Mouse (Mus musculus) liver, postnatal 0 days (tissue): Measurements from ENCODE around the gene Pnma1. TPM values are rescaled to one million over a fixed set of nuclear protein-coding genes. Genes with fewer than 3 reads are reported as not detected.

Source experiments
- ATAC-seq: fragments of 200-750 bp; cut with Nextera tagmentation; 2 replicates; pipeline ENCODE4 v1.8.0; 2017; ENCODE audit warnings: mild to moderate bottlenecking, moderate library complexity
- DNase-seq: peaks from one replicate; pipeline ENCODE4 v3.0.0-alpha.2; 2016
- H3K27ac ChIP-seq: fragments of 300-500 bp; sonication (generic); 2 replicates; pipeline ENCODE4 v1.5.1; 2014; ENCODE audit warnings: antibody characterized with exemption, moderate library complexity, mild to moderate bottlenecking, low read depth
- H3K27me3 ChIP-seq: fragments of 300-500 bp; sonication (generic); 2 replicates; pipeline ENCODE4 v1.6.1; 2014; ENCODE audit warnings: low read length, control low read depth, mixed read lengths; ENCODE audit not compliant: insufficient read depth
- H3K36me3 ChIP-seq: fragments of 300-500 bp; sonication (generic); replicated peaks from 2 replicates; pipeline ENCODE4 v1.6.1; 2014; ENCODE audit warnings: mild to moderate bottlenecking, control low read depth, low read length, moderate library complexity, mixed read lengths; ENCODE audit not compliant: insufficient read depth
- H3K4me1 ChIP-seq: fragments of 300-500 bp; sonication (generic); 2 replicates; pipeline ENCODE4 v1.6.1; 2014; ENCODE audit warnings: antibody characterized with exemption, mild to moderate bottlenecking, control low read depth; ENCODE audit not compliant: insufficient read depth
- H3K4me2 ChIP-seq: fragments of 300-500 bp; sonication (generic); 2 replicates; pipeline ENCODE4 v1.6.1; 2014; ENCODE audit warnings: low read depth, mild to moderate bottlenecking, low read length, moderate library complexity, mixed read lengths
- H3K4me3 ChIP-seq: fragments of 300-500 bp; sonication (generic); 2 replicates; pipeline ENCODE4 v1.5.1; 2014; ENCODE audit warnings: low read depth, low read length
- H3K9ac ChIP-seq: fragments of 300-500 bp; sonication (generic); replicated peaks from 2 replicates; pipeline ENCODE4 v1.6.1; 2014; ENCODE audit warnings: mild to moderate bottlenecking, moderate library complexity
- H3K9me3 ChIP-seq: fragments of 300-500 bp; sonication (generic); 2 replicates; pipeline ENCODE4 v1.6.1; 2016; ENCODE audit warnings: mild to moderate bottlenecking, control low read depth, low read length, mixed read lengths
- CTCF ChIP-seq: sonication (generic); IDR thresholded peaks from 2 replicates; pipeline ENCODE4 v1.5.1; 2016; ENCODE audit warnings: antibody characterized with exemption, low read depth
- EP300 ChIP-seq: IDR thresholded peaks from 2 replicates; pipeline ENCODE4 v1.6.1; 2016; ENCODE audit warnings: antibody characterized with exemption, low read depth, mild to moderate bottlenecking
- WGBS: fragments of 180-500 bp; shearing (Covaris S2); extraction: QIAGEN DNeasy Blood & Tissue Kit; methylation state at CpG from one replicate; pipeline ENCODE4 v1.1.7; 2014; ENCODE audit not compliant: insufficient replicate concordance; 5-methylcytosine and 5-hydroxymethylcytosine counted together
- polyA plus RNA-seq: library from polyadenylated mRNA; unstranded; fragments of >200 nt; fragmentation: Nextera tagmentation; extraction: Ambion mirVana; gene quantifications from 2 replicates; pipeline ENCODE4 v1.2.1, GENCODE M21; 2015

The Pnma1 gene
- polyA plus RNA-seq, 1 experiment from 2014 or later: 0.35 TPM

- ATAC-seq: no peak
- Histone ChIP-seq H3K27ac (peak overlapping the region; percentile 98), H3K4me3 (peak overlapping the region; percentile 73), H3K4me2 (peak overlapping the region; percentile 90), H3K9ac (peak overlapping the region; percentile 96), H3K4me1 (peaks cover 75% of the 10 kb centered on the region), H3K9me3 (no peaks in the 10 kb centered on the region), H3K36me3 (peaks cover 7% of the 10 kb centered on the region; the same call in 1 of the 2 replicates), H3K27me3 (no peaks in the 10 kb centered on the region)
- 2% methylated on average over 13 of the region's 13 CpGs for WGBS
- TF ChIP-seq EP300 (no peak), CTCF (no peak)
- no peak for DNase-seq
Measured at GRCm38 (mm10) chr12:84192280-84192679, 44.0 kb upstream of the Pnma1 start.

- DNase-seq (no peak), ATAC-seq (no peak)
- 13% methylated on average over 5 of the region's 5 CpGs for WGBS
- no peaks in the 10 kb centered on the region for H3K9me3 ChIP-seq
- peak overlapping the region; percentile 90 for H3K4me2 ChIP-seq
- peak overlapping the region; percentile 98 for H3K27ac ChIP-seq
- peak overlapping the region; percentile 73 for H3K4me3 ChIP-seq
- H3K9ac ChIP-seq: peak overlapping the region; percentile 96
- H3K4me1 ChIP-seq: peaks cover 78% of the 10 kb centered on the region
- no peaks in the 10 kb centered on the region for H3K27me3 ChIP-seq
- TF ChIP-seq EP300: no peak
- no peak for TF ChIP-seq CTCF
- peaks cover 12% of the 10 kb centered on the region for H3K36me3 ChIP-seq
Measured at GRCm38 (mm10) chr12:84191770-84192169, 43.5 kb upstream of the Pnma1 start.

GRCm38 (mm10) chr12:84191190-84191589 is 42.9 kb upstream of the Pnma1 start:
- Histone ChIP-seq H3K36me3 (peaks cover 17% of the 10 kb centered on the region), H3K27me3 (no peaks in the 10 kb centered on the region), H3K4me3 (peak overlapping the region; percentile 73), H3K27ac (peak overlapping the region; percentile 98; the same call in 1 of the 2 replicates), H3K4me1 (peaks cover 76% of the 10 kb centered on the region), H3K9ac (peak overlapping the region; percentile 96), H3K4me2 (peak overlapping the region; percentile 90), H3K9me3 (no peaks in the 10 kb centered on the region; the same call in 1 of the 2 replicates)
- DNase-seq (no peak), ATAC-seq (no peak)
- WGBS: 49% methylated on average over 7 of the region's 7 CpGs
- no peak for TF ChIP-seq CTCF
- TF ChIP-seq EP300: no peak

- Histone ChIP-seq H3K27ac (0 out of 2 replicates have a peak overlapping the region, but pooled peaks have one; percentile 98), H3K4me3 (no peak overlapping the region)
- DNase-seq: no peak
Measured at GRCm38 (mm10) chr12:84190151-84190820, 42.0 kb upstream of the Pnma1 start.

GRCm38 (mm10) chr12:84188881-84189444 is 40.7 kb upstream of the Pnma1 start:
- H3K9me3 ChIP-seq: no peaks in the 10 kb centered on the region; the same call in 1 of the 2 replicates
- no peak overlapping the region for H3K4me3 ChIP-seq
- H3K4me2 ChIP-seq: peak overlapping the region; percentile 20
- 69% methylated on average over 14 of the region's 14 CpGs for WGBS
- H3K4me1 ChIP-seq: peaks cover 67% of the 10 kb centered on the region
- H3K27me3 ChIP-seq: no peaks in the 10 kb centered on the region
- DNase-seq (no peak), ATAC-seq (no peak)
- peak overlapping the region; percentile 17; the same call in 1 of the 2 replicates for H3K9ac ChIP-seq
- H3K36me3 ChIP-seq: peaks cover 28% of the 10 kb centered on the region
- peak overlapping the region; percentile 66 for H3K27ac ChIP-seq
- TF ChIP-seq CTCF (no peak), EP300 (no peak)

More at GRCm38 (mm10) chr12:84190151-84190820, 42.0 kb upstream of the Pnma1 start:
- no peaks in the 10 kb centered on the region for H3K27me3 ChIP-seq
- ATAC-seq: no peak
- peak overlapping the region; percentile 90 for H3K4me2 ChIP-seq
- no peaks in the 10 kb centered on the region; the same call in 1 of the 2 replicates for H3K9me3 ChIP-seq
- WGBS: 57% methylated on average over 12 of the region's 15 CpGs
- H3K9ac ChIP-seq: peak overlapping the region; percentile 96; the same call in 1 of the 2 replicates
- peaks cover 72% of the 10 kb centered on the region for H3K4me1 ChIP-seq
- H3K36me3 ChIP-seq: peaks cover 24% of the 10 kb centered on the region
- TF ChIP-seq EP300 (no peak), CTCF (no peak)
